Mouse (Mus musculus) limb, embryonic 15.5 days (tissue): ENCODE data around the gene Ppp1r9b. TPM values are rescaled to one million over a fixed set of nuclear protein-coding genes. Genes with fewer than 3 reads are reported as not detected.
A peak's percentile ranks its signal among the peaks of the same experiment; 100 is the strongest.

ENCODE experiments used
- ATAC-seq: fragments of 200-750 bp; cut with Nextera tagmentation; 2 replicates; pipeline ENCODE4 v1.8.0; 2017; ENCODE audit warnings: low read depth, moderate TSS enrichment; ENCODE audit not compliant: insufficient number of reproducible peaks, low FRiP score, low TSS enrichment
- H3K27ac ChIP-seq: fragments of 300-500 bp; sonication (generic); 2 replicates; pipeline ENCODE4 v1.5.1; 2015; ENCODE audit warnings: moderate library complexity, mild to moderate bottlenecking, inconsistent platforms
- H3K27me3 ChIP-seq: fragments of 300-500 bp; sonication (generic); 2 replicates; pipeline ENCODE4 v1.6.1; 2015; ENCODE audit warnings: inconsistent platforms
- H3K36me3 ChIP-seq: fragments of 300-500 bp; sonication (generic); 2 replicates; pipeline ENCODE4 v1.6.1; 2015; ENCODE audit warnings: inconsistent platforms
- H3K4me1 ChIP-seq: fragments of 300-500 bp; sonication (generic); 2 replicates; pipeline ENCODE4 v1.6.1; 2015; ENCODE audit warnings: inconsistent platforms
- H3K4me2 ChIP-seq: fragments of 300-500 bp; sonication (generic); 2 replicates; pipeline ENCODE4 v1.6.1; 2015; ENCODE audit warnings: mild to moderate bottlenecking, inconsistent platforms
- H3K4me3 ChIP-seq: fragments of 300-500 bp; sonication (generic); 2 replicates; pipeline ENCODE4 v1.5.1; 2015; ENCODE audit warnings: mild to moderate bottlenecking, inconsistent platforms
- H3K9ac ChIP-seq: fragments of 300-500 bp; sonication (generic); 2 replicates; pipeline ENCODE4 v1.6.1; 2015; ENCODE audit warnings: inconsistent platforms
- H3K9me3 ChIP-seq: fragments of 300-500 bp; sonication (generic); 2 replicates; pipeline ENCODE4 v1.6.1; 2016; ENCODE audit warnings: inconsistent platforms
- WGBS: fragments of 180-500 bp; shearing (Covaris S2); methylation state at CpG from one replicate; pipeline ENCODE4 v1.1.7; 2015; 5-methylcytosine and 5-hydroxymethylcytosine counted together
- polyA plus RNA-seq: library from polyadenylated mRNA; unstranded; fragments of >200 nt; fragmentation: Nextera tagmentation; extraction: Ambion mirVana; gene quantifications from 2 replicates; pipeline ENCODE4 v1.2.1, GENCODE M21; 2015

Gene Ppp1r9b
- polyA plus RNA-seq, 1 experiment from 2014 or later = 9.7 TPM

DNA sequence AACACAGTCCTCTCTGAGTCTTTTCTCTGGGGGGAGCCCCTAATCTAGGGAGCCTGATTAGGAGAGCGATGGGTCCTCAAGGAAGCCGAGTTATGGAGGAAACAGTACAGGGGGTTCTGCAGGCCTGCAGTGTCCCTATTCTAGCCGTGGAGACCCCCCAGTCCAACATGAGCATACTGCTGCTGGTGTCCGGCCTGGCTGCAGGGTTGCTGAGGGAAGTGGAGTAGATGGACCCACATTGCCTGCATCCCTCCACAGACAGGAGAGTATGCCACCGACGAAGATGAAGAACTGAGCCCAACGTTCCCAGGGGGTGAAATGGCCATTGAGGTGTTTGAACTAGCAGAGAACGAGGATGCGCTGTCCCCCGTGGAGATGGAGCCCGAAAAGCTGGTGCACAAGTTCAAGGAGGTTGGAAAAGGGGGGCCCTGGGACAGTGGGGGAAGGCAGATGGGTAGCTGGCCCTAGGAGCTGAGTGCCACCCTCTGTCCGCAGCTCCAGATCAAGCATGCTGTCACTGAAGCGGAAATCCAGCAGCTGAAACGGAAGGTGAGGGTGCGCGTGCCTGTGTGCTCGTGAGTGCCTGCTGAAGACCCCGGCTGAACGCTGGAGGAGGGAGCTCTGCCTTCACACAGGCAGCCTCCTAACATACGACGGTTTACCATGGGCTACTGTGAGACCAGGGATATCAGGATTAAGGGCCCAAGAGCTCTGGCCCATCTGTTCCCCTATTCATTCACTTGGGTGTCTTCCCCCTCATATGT, 10.9 kb downstream of the Ppp1r9b start:
- 90% methylated on average over 21 of the region's 21 CpGs for WGBS
- ATAC-seq = no peak
- no peak overlapping the region for H3K27ac ChIP-seq

DNA sequence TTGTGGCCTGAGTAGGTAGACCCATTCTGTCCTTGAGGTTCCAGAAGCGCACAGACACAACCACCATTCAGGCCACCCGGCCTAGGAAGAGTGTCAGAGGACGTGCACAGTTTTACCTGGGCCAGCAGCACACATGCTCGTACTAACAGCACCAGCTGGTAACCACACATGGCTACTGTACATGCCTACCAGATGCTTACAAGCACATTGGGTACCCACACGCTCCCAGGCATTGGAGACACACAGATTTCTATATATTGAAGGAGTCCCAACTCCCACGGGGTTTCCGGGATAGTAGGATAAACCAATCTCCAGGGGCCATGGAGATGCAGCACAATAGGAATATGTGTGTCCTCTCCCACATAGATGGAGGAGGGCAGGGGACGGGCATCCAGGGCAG, 11.9 kb downstream of the Ppp1r9b start:
- Histone ChIP-seq H3K36me3 (peaks cover 81% of the 10 kb centered on the region), H3K4me1 (peaks cover 47% of the 10 kb centered on the region), H3K9me3 (no peaks in the 10 kb centered on the region), H3K4me2 (no peak overlapping the region), H3K27me3 (no peaks in the 10 kb centered on the region), H3K4me3 (no peak overlapping the region), H3K9ac (no peak overlapping the region), H3K27ac (no peak overlapping the region)
- no peak for ATAC-seq
- WGBS = 89% methylated on average over 8 of the region's 8 CpGs

More for the DNA sequence above, 10.9 kb downstream of the Ppp1r9b start:
- Histone ChIP-seq H3K4me3 (no peak overlapping the region), H3K9ac (no peak overlapping the region), H3K4me1 (peaks cover 39% of the 10 kb centered on the region), H3K9me3 (no peaks in the 10 kb centered on the region), H3K4me2 (no peak overlapping the region), H3K36me3 (peaks cover 90% of the 10 kb centered on the region), H3K27me3 (no peaks in the 10 kb centered on the region)

DNA sequence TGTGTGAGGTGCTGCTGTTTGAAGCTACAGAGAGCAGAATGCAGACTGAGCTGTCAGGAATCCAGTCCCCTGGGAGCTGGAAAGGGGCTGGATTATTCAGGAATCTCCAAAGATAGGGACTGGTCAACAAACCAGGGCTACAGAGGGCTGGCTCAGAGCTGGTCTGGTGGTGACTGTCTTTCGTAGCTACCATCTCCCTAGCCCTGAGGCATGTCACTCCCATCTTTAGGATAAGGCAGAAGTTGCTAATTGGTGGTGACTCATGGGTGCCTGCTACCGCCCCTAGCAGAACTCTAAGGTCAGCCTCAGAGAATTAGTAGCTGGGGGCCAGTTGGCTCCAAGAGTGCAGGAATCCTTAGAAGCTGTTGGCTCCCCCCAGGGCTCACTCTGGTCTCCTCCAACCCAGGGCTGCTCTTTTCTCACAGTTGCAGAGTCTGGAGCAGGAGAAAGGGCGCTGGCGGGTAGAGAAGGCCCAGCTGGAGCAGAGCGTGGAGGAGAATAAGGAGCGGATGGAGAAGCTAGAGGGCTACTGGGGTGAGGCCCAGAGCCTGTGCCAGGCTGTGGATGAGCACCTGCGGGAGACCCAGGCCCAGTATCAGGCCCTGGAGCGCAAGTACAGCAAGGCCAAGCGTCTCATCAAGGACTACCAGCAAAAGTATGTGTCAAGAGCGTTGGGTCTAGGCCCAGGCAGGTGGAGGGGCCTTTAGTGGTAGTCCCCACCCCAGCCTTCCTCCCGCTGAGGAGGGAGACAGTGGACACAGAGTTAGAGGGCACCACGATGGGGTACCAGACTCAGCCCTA, 13.5 kb downstream of the Ppp1r9b start:
- Histone ChIP-seq H3K4me2 (no peak overlapping the region), H3K4me1 (peaks cover 45% of the 10 kb centered on the region), H3K36me3 (peaks cover 65% of the 10 kb centered on the region), H3K27me3 (no peaks in the 10 kb centered on the region), H3K9me3 (no peaks in the 10 kb centered on the region), H3K4me3 (no peak overlapping the region), H3K27ac (peak overlapping the region; percentile 3; the same call in 1 of the 2 replicates), H3K9ac (no peak overlapping the region)
- WGBS = 80% methylated on average over 12 of the region's 12 CpGs
- no peak for ATAC-seq

DNA sequence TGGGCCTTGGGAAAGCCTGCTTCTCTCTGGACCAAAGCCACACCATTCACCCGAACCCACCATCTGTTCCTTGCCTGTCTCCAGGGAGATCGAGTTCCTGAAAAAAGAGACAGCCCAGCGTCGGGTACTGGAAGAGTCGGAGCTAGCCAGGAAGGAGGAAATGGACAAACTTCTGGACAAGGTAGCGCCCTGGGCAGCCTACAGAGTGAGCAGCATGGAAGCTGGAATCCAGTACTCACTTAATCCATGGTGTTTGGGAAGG, 14.0 kb downstream of the Ppp1r9b start:
- Histone ChIP-seq H3K27me3 (no peaks in the 10 kb centered on the region), H3K4me3 (no peak overlapping the region), H3K9ac (no peak overlapping the region), H3K4me2 (no peak overlapping the region), H3K27ac (peak overlapping the region; percentile 3; the same call in 1 of the 2 replicates), H3K9me3 (no peaks in the 10 kb centered on the region), H3K4me1 (peaks cover 44% of the 10 kb centered on the region), H3K36me3 (peaks cover 59% of the 10 kb centered on the region)
- ATAC-seq = no peak
- WGBS = 53% methylated on average over 6 of the region's 6 CpGs

GRCm38 (mm10) chr11:95006038-95006437, 15.2 kb downstream of the Ppp1r9b start:
- Histone ChIP-seq H3K27ac (peak overlapping the region; percentile 67), H3K4me3 (peak overlapping the region; percentile 42), H3K9me3 (no peaks in the 10 kb centered on the region), H3K4me2 (peak overlapping the region; percentile 64), H3K27me3 (no peaks in the 10 kb centered on the region), H3K4me1 (peaks cover 39% of the 10 kb centered on the region), H3K9ac (0 out of 2 replicates have a peak overlapping the region, but pooled peaks have one; percentile 17), H3K36me3 (peaks cover 48% of the 10 kb centered on the region)
- no peak for ATAC-seq
- WGBS = 25% methylated on average over 4 of the region's 4 CpGs

- Histone ChIP-seq H3K4me3 (peak overlapping the region; percentile 42), H3K4me2 (peak overlapping the region; percentile 64), H3K9ac (peak overlapping the region; percentile 24; the same call in 1 of the 2 replicates), H3K27ac (peak overlapping the region; percentile 67), H3K9me3 (no peaks in the 10 kb centered on the region), H3K36me3 (peaks cover 41% of the 10 kb centered on the region), H3K27me3 (no peaks in the 10 kb centered on the region), H3K4me1 (peaks cover 45% of the 10 kb centered on the region)
- 2% methylated on average over 27 of the region's 27 CpGs for WGBS
- peak; percentile 31; the same call in 1 of the 2 replicates for ATAC-seq
Measured at GRCm38 (mm10) chr11:95006525-95007219, 15.8 kb downstream of the Ppp1r9b start.

GRCm38 (mm10) chr11:95007418-95007817, 16.6 kb downstream of the Ppp1r9b start:
- Histone ChIP-seq H3K27ac (peak overlapping the region; percentile 67; the same call in 1 of the 2 replicates), H3K9ac (no peak overlapping the region), H3K4me3 (no peak overlapping the region)

DNA sequence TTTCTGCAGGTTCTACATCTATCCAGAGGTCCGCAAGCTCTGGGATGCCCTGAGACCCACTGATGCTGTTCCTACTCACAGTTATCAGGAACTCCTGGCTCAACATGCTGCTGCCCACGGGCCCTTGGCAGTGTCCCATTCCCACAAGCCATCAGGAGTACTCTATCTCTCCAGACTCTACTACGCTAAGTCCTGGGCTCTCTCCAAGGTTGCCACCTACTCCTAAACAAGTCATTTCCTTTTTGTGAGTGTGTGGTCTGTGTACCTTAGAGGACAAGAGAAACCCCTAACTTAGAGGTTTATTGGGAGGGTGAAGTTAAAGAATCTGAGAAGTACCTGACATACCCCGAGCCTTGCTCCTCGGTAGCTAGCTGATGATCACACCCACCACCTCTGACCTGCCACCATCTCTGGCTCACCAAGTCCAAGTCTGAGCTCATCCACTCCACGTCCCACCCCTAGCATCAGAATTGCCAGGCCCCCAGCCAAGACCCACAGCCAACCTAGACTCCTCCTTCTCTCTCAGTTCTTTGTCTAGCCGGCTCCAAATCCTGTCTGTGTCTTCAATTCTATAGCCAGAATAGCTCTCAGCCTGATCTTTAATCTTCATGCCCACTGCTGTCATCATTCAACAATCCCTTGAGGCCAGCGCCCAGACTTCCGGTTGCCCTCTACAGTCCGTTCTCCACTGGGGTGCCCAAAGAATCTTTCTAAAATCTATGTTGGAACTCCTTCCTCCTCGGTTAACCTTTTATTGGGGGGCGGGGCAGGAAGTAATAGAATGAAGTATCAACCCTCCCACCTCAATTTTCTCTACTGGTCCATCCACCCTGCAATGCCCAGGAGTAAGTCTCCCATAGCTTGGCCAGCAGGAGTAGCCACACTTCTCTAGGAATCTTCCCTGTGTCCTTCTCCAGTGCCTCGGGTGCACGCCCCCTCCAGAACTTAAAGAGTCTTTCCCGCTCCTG, 18.1 kb downstream of the Ppp1r9b start:
- peak overlapping the region; percentile 72 for H3K9ac ChIP-seq
- peak overlapping the region; percentile 94 for H3K27ac ChIP-seq
- H3K4me2 ChIP-seq = peak overlapping the region; percentile 87
- peaks cover 60% of the 10 kb centered on the region for H3K4me1 ChIP-seq
- 26% methylated on average over 15 of the region's 15 CpGs for WGBS
- H3K4me3 ChIP-seq = peak overlapping the region; percentile 70
- ATAC-seq = peak; percentile 42
- H3K27me3 ChIP-seq = no peaks in the 10 kb centered on the region
- H3K9me3 ChIP-seq = no peaks in the 10 kb centered on the region
- peaks cover 22% of the 10 kb centered on the region for H3K36me3 ChIP-seq

More at GRCm38 (mm10) chr11:95007418-95007817, 16.6 kb downstream of the Ppp1r9b start:
- Histone ChIP-seq H3K4me2 (no peak overlapping the region), H3K36me3 (peaks cover 34% of the 10 kb centered on the region), H3K9me3 (no peaks in the 10 kb centered on the region), H3K4me1 (peaks cover 52% of the 10 kb centered on the region), H3K27me3 (no peaks in the 10 kb centered on the region)
- 58% methylated on average over 3 of the region's 3 CpGs for WGBS
- ATAC-seq = no peak

DNA sequence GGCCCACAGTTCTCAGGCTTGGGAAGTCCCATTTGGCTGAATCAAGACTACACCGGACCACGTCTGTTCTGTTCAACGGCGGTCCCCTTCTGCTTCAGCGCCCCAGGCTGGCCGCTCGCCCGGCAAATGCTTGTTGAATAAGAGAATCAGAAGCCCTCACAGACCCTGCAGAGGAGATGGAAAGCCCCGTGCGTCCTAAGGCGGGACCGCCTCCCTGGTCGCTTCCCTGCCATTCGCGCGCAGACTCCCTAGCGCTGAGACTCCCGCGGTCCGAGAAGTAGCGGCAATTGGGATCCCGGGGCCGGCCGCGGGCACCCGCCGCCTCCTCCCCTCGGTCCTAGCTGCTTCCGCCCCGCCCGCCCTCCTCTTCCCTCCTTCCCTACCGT, 18.8 kb downstream of the Ppp1r9b start, which contains the start of gene Samd14:
Gene Samd14, plus strand, starts transcription at position 251 of the 386 bp plus-strand sequence.
- peak within 1 kb of the TSS; percentile 87 for H3K4me2 ChIP-seq
- ATAC-seq = peak; percentile 72
- peak within 1 kb of the TSS; percentile 94 for H3K27ac ChIP-seq
- no peaks in the 10 kb centered on the region for H3K9me3 ChIP-seq
- H3K27me3 ChIP-seq = no peaks in the 10 kb centered on the region
- peaks cover 15% of the 10 kb centered on the region for H3K36me3 ChIP-seq
- peaks cover 62% of the 10 kb centered on the region for H3K4me1 ChIP-seq
- H3K9ac ChIP-seq = peak within 1 kb of the TSS; percentile 72
- peak within 1 kb of the TSS; percentile 70 for H3K4me3 ChIP-seq
- WGBS = under 1% methylated on average over 29 of the region's 32 CpGs

GRCm38 (mm10) chr11:95010141-95010739, 19.4 kb downstream of the Ppp1r9b start:
- 1% methylated on average over 37 of the region's 40 CpGs for WGBS
- H3K4me1 ChIP-seq = peaks cover 62% of the 10 kb centered on the region

More at GRCm38 (mm10) chr11:95010141-95010739, 19.4 kb downstream of the Ppp1r9b start:
- peaks cover 15% of the 10 kb centered on the region for H3K36me3 ChIP-seq
- H3K4me2 ChIP-seq = peak overlapping the region; percentile 87
- peak overlapping the region; percentile 94 for H3K27ac ChIP-seq
- H3K9me3 ChIP-seq = no peaks in the 10 kb centered on the region
- peak overlapping the region; percentile 70 for H3K4me3 ChIP-seq
- H3K9ac ChIP-seq = peak overlapping the region; percentile 72
- no peak for ATAC-seq
- H3K27me3 ChIP-seq = no peaks in the 10 kb centered on the region
